Comparison of ENCODE assay signal across 8 mouse cellular contexts in the genomic region with DNA sequence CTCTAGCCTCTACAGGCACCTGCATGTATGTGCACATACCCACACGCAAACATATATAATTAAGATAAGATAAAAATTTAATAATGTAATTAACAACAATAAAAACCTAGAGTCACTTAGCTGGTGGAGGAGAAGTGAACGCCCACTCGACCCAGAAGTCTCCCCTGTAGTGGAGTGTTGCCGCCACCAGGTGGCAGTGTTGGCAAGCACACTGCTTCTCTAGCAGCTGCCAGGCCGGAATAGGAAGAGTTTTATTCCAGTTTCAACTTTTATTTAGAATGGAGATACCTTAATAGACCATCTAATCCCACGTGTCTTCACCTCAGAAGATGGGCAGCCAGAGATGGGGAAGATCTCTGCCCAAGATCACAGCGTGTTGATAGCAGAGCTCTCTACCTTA. TPM values are rescaled to one million over a fixed set of nuclear protein-coding genes. Genes with fewer than 3 reads are reported as not detected.
DNase-seq lines count a peak whose midpoint lies in the region; ATAC-seq and TF ChIP-seq lines count a peak whose summit lies in the region.

No protein-coding gene starts in this region.

- 2% methylated on average over 7 of the region's 7 CpGs for WGBS in heart, embryonic 11.5 days (ENCODE audit: insufficient replicate concordance)

- TF ChIP-seq CTCF in testis, adult 2 months (IDR thresholded peaks at IDR 0.05; ENCODE audit: control insufficient read depth, insufficient read depth, insufficient replicate concordance, low read depth, low read length), result peak; percentile 95

- H3K4me1 ChIP-seq in heart, embryonic 11.5 days (ENCODE audit: control insufficient read depth, insufficient read depth, low read length), result peaks cover 11% of the 10 kb centered on the region
- peaks cover 8% of the 10 kb centered on the region for H3K4me1 ChIP-seq in testis, adult 2 months (ENCODE audit: control insufficient read depth, insufficient read depth, low read length)

- TF ChIP-seq POLR2A in testis, adult 2 months (IDR thresholded peaks at IDR 0.05; ENCODE audit: control insufficient read depth, low read depth, low read length), result no peak

- H3K36me3 ChIP-seq in heart, embryonic 11.5 days (ENCODE audit: control insufficient read depth, insufficient read depth, low read length), result no peaks in the 10 kb centered on the region
- no peaks in the 10 kb centered on the region for H3K36me3 ChIP-seq in testis, adult 2 months (ENCODE audit: control insufficient read depth, insufficient read depth, low read length)

- ATAC-seq in heart, embryonic 11.5 days (replicated peaks; ENCODE audit: insufficient number of reproducible peaks, low FRiP score, low TSS enrichment), result no peak

- intact Hi-C loops in left cerebral cortex, postnatal 4 days (cut with DNase I), result loop anchor here (2.0 to 5.0 kb wide), 2 partner anchors 98 to 154 kb away; a partner anchor contains a TSS

- H3K27ac ChIP-seq in heart, embryonic 11.5 days (ENCODE audit: low read depth, low read length), result no peak overlapping the region
- no peak overlapping the region for H3K27ac ChIP-seq in testis, adult 2 months (ENCODE audit: control insufficient read depth, insufficient read depth, low read depth, low read length)

- no peaks in the 10 kb centered on the region; the same call in 1 of the 2 replicates for H3K9me3 ChIP-seq in heart, embryonic 11.5 days (replicated peaks; ENCODE audit: control insufficient read depth, low read length)

- DNase-seq in heart, adult 11 months, result peak; percentile 94
- DNase-seq in brain, adult 2 months (ENCODE audit: low read depth, low spot score), result peak; percentile 81
- peak; percentile 78 for DNase-seq in forelimb bud, embryonic 11.5 days (ENCODE audit: low read depth, low spot score)
- DNase-seq in hindlimb bud, embryonic 11.5 days (ENCODE audit: extremely low spot score, low read depth, low spot score), result peak; percentile 53
- DNase-seq in left cerebral cortex, postnatal 4 days, result peak; percentile 80
- peak; percentile 65 to 73 for DNase-seq in natural killer cell, adult 2 months (ENCODE audit: low spot score in 2 of 2)

- 0 out of 2 replicates have a peak, but pooled peaks cover 4% of the 10 kb centered on the region for H3K27me3 ChIP-seq in heart, embryonic 11.5 days (ENCODE audit: control insufficient read depth, insufficient read depth, low read length)
- H3K27me3 ChIP-seq in testis, adult 2 months (ENCODE audit: control insufficient read depth, insufficient read depth, low read length), result no peaks in the 10 kb centered on the region

- no peak overlapping the region for H3K4me3 ChIP-seq in heart, embryonic 11.5 days (ENCODE audit: low read depth, low read length)
- H3K4me3 ChIP-seq in testis, adult 2 months (ENCODE audit: control insufficient read depth, low read depth, low read length), result no peak overlapping the region

- no peak overlapping the region for H3K4me2 ChIP-seq in heart, embryonic 11.5 days

- no peak overlapping the region for H3K9ac ChIP-seq in heart, embryonic 11.5 days (ENCODE audit: low read depth, low read length)

RNA-seq across cellular contexts. Expression of a gene that starts 28.1 kb away (rescaled TPM):
- 4.5 and 8.7 TPM in 2 replicates for polyA plus RNA-seq in heart, embryonic 11.5 days (2014; fragmentation: Nextera tagmentation; extraction: Ambion mirVana)
- total RNA-seq in left cerebral cortex, postnatal 4 days (2021), result 10 to 100 TPM; 23.7 to 27.1 TPM
- polyA plus RNA-seq in testis, adult 2 months (2012; rRNA removed), result 0.53 and 1.1 TPM in 2 replicates
